Mouse (Mus musculus): Measurements from ENCODE around the gene Manf. TPM values are rescaled to one million over a fixed set of nuclear protein-coding genes. Genes with fewer than 3 reads are reported as not detected.

The Manf gene
- total and polyA plus RNA-seq, 3 experiments, result 10.1 to 202 (median 178) TPM

DNA sequence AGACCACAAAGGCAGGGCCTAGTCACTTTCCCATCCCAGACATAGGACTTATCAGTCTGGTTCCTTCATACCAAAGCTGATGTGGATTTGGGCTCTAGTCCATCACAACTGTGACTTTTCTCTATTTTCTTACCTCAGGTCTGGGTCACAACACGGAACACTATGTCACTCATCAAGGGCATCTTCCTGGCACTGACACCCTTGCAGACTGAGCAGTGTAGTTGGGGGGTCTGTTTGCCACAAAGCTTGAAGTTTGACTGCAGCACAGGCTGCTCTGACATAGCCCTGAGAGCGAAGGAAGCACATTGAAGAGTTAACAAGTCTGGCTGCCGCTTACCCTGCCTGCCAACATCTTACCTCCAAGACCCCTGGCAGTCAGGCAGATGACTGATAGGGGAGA lies 8.7 kb downstream of the Manf start:
- DNase-seq, result no peak
- H3K79me2 ChIP-seq (replicated peaks; ENCODE audit: control insufficient read depth, insufficient read depth, low read length), result 0 out of 2 replicates have a peak, but pooled peaks cover 2% of the 10 kb centered on the region
- no peak overlapping the region for H3K9ac ChIP-seq (ENCODE audit: low read depth, low read length)
- H3K27me3 ChIP-seq (ENCODE audit: control insufficient read depth, insufficient read depth, low read length), result no peaks in the 10 kb centered on the region
- peaks cover 3% of the 10 kb centered on the region; the same call in 1 of the 2 replicates for H3K36me3 ChIP-seq (ENCODE audit: control insufficient read depth, insufficient read depth, low read length)
- no peak for TF ChIP-seq EP300 (IDR thresholded peaks at IDR 0.05; ENCODE audit: insufficient read depth, low read depth, low read length)
- TF ChIP-seq POLR2A (IDR thresholded peaks at IDR 0.05; ENCODE audit: insufficient read depth, low read depth, low read length), result no peak
- no peak for TF ChIP-seq CTCF (IDR thresholded peaks at IDR 0.05)
- H3K4me3 ChIP-seq, result no peak overlapping the region
- peaks cover 11% of the 10 kb centered on the region for H3K4me1 ChIP-seq (ENCODE audit: control insufficient read depth, insufficient read depth, low read length)
- H3K27ac ChIP-seq, result no peak overlapping the region
- intact Hi-C loops (cut with DNase I), result no loop called here
- 75% methylated on average over 3 of the region's 3 CpGs for WGBS

DNA sequence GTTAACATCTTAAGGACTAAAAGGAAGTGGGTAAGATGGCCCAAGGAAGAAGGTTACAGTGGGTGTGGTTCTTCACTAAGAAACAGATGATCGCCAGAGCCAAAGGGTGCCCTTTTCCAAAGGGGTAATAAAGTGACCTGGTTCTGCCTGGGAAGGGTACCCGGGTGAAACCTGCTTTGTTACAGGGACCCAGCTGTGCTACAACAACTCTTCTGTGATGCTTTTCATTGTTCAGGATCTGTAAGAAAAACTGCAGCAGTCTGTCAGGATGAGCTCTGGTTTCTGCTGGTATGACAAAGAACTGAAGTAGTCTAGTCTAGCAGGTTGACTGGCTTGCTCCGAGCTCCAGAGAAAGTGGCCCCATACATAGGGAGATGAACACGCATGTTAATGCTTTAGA lies 9.6 kb downstream of the Manf start:
- peaks cover 3% of the 10 kb centered on the region; the same call in 1 of the 2 replicates for H3K36me3 ChIP-seq (ENCODE audit: control insufficient read depth, insufficient read depth, low read length)
- intact Hi-C loops (cut with DNase I), result no loop called here
- no peak overlapping the region for H3K9ac ChIP-seq (ENCODE audit: low read depth, low read length)
- no peak for TF ChIP-seq POLR2A (IDR thresholded peaks at IDR 0.05; ENCODE audit: insufficient read depth, low read depth, low read length)
- TF ChIP-seq CTCF (IDR thresholded peaks at IDR 0.05), result no peak
- no peak for TF ChIP-seq EP300 (IDR thresholded peaks at IDR 0.05; ENCODE audit: insufficient read depth, low read depth, low read length)
- peaks cover 9% of the 10 kb centered on the region for H3K4me1 ChIP-seq (ENCODE audit: control insufficient read depth, insufficient read depth, low read length)
- no peak overlapping the region for H3K27ac ChIP-seq
- 72% methylated on average over 4 of the region's 4 CpGs for WGBS
- 0 out of 2 replicates have a peak, but pooled peaks cover 2% of the 10 kb centered on the region for H3K79me2 ChIP-seq (replicated peaks; ENCODE audit: control insufficient read depth, insufficient read depth, low read length)
- no peaks in the 10 kb centered on the region for H3K27me3 ChIP-seq (ENCODE audit: control insufficient read depth, insufficient read depth, low read length)
- H3K4me3 ChIP-seq, result no peak overlapping the region
- DNase-seq, result no peak

DNA sequence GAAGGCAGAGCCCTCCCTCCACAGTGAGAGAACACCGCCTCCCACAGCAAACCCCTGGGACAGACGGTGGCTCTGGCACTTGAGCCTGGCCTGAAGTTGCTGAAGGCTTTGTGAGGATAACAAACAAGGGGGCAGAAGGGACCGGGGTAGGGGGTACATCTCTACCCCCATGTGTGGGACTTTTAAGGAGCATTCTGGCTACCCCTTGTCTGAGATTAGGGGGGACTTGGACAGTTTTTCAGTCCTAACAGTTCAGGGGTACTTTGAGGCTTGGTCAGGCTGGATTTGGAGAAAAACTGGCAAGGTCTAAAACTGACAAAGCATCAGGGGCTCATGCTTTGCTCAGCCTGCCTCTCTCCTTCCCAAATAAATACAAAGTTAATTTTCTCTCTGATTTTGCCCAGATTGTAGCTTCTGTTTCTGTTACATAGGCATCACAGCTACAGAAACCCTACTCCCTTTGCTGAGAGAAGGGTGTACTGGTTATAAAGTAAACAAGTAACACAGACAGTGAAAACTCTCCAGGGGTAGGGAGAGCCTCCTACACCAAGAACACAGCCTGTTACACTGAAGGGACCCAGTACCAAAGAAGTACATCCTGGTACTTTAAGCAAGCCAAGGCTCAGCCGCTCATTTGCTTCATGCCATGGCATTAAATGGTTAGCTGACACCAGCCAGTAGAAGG lies 10.6 kb downstream of the Manf start:
- 49% methylated on average over 4 of the region's 4 CpGs for WGBS
- Histone ChIP-seq H3K4me3 (no peak overlapping the region), H3K79me2 (replicated peaks; ENCODE audit: control insufficient read depth, insufficient read depth, low read length) (0 out of 2 replicates have a peak, but pooled peaks cover 2% of the 10 kb centered on the region), H3K36me3 (ENCODE audit: control insufficient read depth, insufficient read depth, low read length) (peaks cover 3% of the 10 kb centered on the region; the same call in 1 of the 2 replicates), H3K9ac (ENCODE audit: low read depth, low read length) (no peak overlapping the region), H3K27me3 (ENCODE audit: control insufficient read depth, insufficient read depth, low read length) (no peaks in the 10 kb centered on the region), H3K27ac (no peak overlapping the region), H3K4me1 (ENCODE audit: control insufficient read depth, insufficient read depth, low read length) (peaks cover 9% of the 10 kb centered on the region)
- TF ChIP-seq EP300 (IDR thresholded peaks at IDR 0.05; ENCODE audit: insufficient read depth, low read depth, low read length), result no peak
- TF ChIP-seq CTCF (IDR thresholded peaks at IDR 0.05), result no peak
- TF ChIP-seq POLR2A (IDR thresholded peaks at IDR 0.05; ENCODE audit: insufficient read depth, low read depth, low read length), result no peak
- intact Hi-C loops (cut with DNase I), result no loop called here
- DNase-seq, result no peak

DNA sequence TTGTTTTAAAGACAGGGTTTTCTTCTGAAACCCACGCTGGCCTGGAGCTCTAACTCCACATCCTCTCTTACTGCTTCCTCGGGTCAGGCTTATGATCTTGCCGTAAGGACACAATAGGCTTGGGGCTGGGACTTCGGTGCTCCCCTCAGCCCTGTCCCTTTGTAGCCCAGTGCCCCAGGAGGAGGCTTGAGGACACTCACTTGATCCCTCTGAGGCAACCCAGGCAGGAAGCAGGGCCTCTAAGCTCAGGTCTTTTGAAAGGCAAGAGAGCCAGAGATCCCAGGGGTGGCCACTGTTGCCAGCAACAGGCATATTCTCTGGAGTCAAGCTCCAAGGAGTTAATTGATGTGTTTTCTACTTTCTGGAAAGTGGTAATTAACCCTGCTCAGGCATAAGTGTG lies 12.3 kb downstream of the Manf start:
- WGBS, result 43% methylated on average over 4 of the region's 4 CpGs
- intact Hi-C loops (cut with DNase I), result no loop called here
- no peak for TF ChIP-seq POLR2A (IDR thresholded peaks at IDR 0.05; ENCODE audit: insufficient read depth, low read depth, low read length)
- no peak for TF ChIP-seq EP300 (IDR thresholded peaks at IDR 0.05; ENCODE audit: insufficient read depth, low read depth, low read length)
- no peak for TF ChIP-seq CTCF (IDR thresholded peaks at IDR 0.05)
- no peak overlapping the region for H3K4me3 ChIP-seq
- H3K27me3 ChIP-seq (ENCODE audit: control insufficient read depth, insufficient read depth, low read length), result no peaks in the 10 kb centered on the region
- DNase-seq, result no peak
- peaks cover 3% of the 10 kb centered on the region; the same call in 1 of the 2 replicates for H3K36me3 ChIP-seq (ENCODE audit: control insufficient read depth, insufficient read depth, low read length)
- no peak overlapping the region for H3K27ac ChIP-seq
- H3K4me1 ChIP-seq (ENCODE audit: control insufficient read depth, insufficient read depth, low read length), result peaks cover 2% of the 10 kb centered on the region; the same call in 1 of the 2 replicates
- 0 out of 2 replicates have a peak, but pooled peaks cover 2% of the 10 kb centered on the region for H3K79me2 ChIP-seq (replicated peaks; ENCODE audit: control insufficient read depth, insufficient read depth, low read length)
- H3K9ac ChIP-seq (ENCODE audit: low read depth, low read length), result no peak overlapping the region

DNA sequence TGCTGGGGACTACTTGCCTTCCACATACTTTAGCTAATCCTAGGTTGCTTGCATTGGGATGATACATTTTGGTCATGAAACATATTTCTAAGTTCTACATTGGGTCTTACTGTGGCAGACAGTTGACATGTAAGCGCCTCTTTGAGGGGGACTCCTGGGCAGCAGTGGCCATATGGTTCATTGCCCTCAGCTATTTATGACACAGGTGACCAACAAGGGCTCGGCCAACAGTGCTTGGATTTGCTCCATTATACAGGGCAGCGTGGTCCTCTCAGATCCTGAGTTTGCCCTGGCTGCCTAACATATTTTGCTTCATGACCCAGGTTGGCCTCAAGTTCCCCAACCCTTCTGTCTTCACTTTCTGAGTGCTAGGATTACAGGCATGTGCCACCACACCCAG lies 15.1 kb downstream of the Manf start:
- Histone ChIP-seq H3K4me3 (no peak overlapping the region), H3K27ac (no peak overlapping the region), H3K4me1 (ENCODE audit: control insufficient read depth, insufficient read depth, low read length) (no peaks in the 10 kb centered on the region), H3K36me3 (ENCODE audit: control insufficient read depth, insufficient read depth, low read length) (no peaks in the 10 kb centered on the region), H3K79me2 (replicated peaks; ENCODE audit: control insufficient read depth, insufficient read depth, low read length) (no peaks in the 10 kb centered on the region), H3K27me3 (ENCODE audit: control insufficient read depth, insufficient read depth, low read length) (no peaks in the 10 kb centered on the region), H3K9ac (ENCODE audit: low read depth, low read length) (no peak overlapping the region)
- TF ChIP-seq EP300 (IDR thresholded peaks at IDR 0.05; ENCODE audit: insufficient read depth, low read depth, low read length) (no peak), POLR2A (IDR thresholded peaks at IDR 0.05; ENCODE audit: insufficient read depth, low read depth, low read length) (no peak), CTCF (IDR thresholded peaks at IDR 0.05) (no peak)
- intact Hi-C loops (cut with DNase I), result no loop called here
- no peak for DNase-seq
- WGBS, result 76% methylated on average over 3 of the region's 3 CpGs

DNA sequence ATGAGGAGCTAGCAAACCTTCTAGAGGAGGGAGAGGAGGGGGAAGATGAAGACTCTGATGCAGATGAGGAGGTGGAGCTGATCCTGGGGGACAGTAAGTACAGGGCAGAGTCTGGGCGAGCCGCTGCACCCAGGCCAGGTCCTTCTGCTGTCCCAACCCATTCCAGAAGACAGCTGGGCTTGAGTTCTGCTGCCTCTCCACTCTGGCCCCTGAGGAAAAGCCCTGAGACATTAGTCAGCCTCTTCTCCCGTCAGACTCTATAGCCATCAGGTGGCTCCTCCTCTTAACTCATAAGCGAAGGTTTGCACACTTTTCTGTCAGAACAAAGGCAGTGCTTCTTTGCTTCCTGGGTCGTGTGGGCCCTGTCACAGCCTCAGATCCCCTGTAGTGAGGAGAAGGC lies 17.6 kb downstream of the Manf start:
- TF ChIP-seq EP300 (IDR thresholded peaks at IDR 0.05; ENCODE audit: insufficient read depth, low read depth, low read length) (no peak), POLR2A (IDR thresholded peaks at IDR 0.05; ENCODE audit: insufficient read depth, low read depth, low read length) (no peak), CTCF (IDR thresholded peaks at IDR 0.05) (no peak)
- no peak overlapping the region for H3K27ac ChIP-seq
- H3K27me3 ChIP-seq (ENCODE audit: control insufficient read depth, insufficient read depth, low read length), result no peaks in the 10 kb centered on the region
- WGBS, result 84% methylated on average over 5 of the region's 5 CpGs
- H3K4me3 ChIP-seq, result no peak overlapping the region
- DNase-seq, result no peak
- intact Hi-C loops (cut with DNase I), result no loop called here
- H3K9ac ChIP-seq (ENCODE audit: low read depth, low read length), result no peak overlapping the region
- H3K79me2 ChIP-seq (replicated peaks; ENCODE audit: control insufficient read depth, insufficient read depth, low read length), result no peaks in the 10 kb centered on the region
- no peaks in the 10 kb centered on the region for H3K36me3 ChIP-seq (ENCODE audit: control insufficient read depth, insufficient read depth, low read length)
- no peaks in the 10 kb centered on the region for H3K4me1 ChIP-seq (ENCODE audit: control insufficient read depth, insufficient read depth, low read length)
